Mouse (Mus musculus) forebrain, postnatal 0 days (tissue): ENCODE results near the gene Rbm38. TPM values are rescaled to one million over a fixed set of nuclear protein-coding genes. Genes with fewer than 3 reads are reported as not detected.

ENCODE experiments used
- ATAC-seq: fragments of 200-750 bp; cut with Nextera tagmentation; 2 replicates; pipeline ENCODE4 v1.8.0; 2017; ENCODE audit warnings: mild to moderate bottlenecking, moderate library complexity
- DNase-seq: peaks from one replicate; pipeline ENCODE4 v3.0.0-alpha.2; 2015
- H3K27ac ChIP-seq: fragments of 300-500 bp; sonication (generic); 2 replicates; pipeline ENCODE4 v1.5.1; 2014; ENCODE audit warnings: low read depth, mild to moderate bottlenecking, antibody characterized with exemption, low read length, moderate library complexity, mixed read lengths
- H3K27me3 ChIP-seq: fragments of 300-500 bp; sonication (generic); 2 replicates; pipeline ENCODE4 v1.6.1; 2014; ENCODE audit warnings: mild to moderate bottlenecking, low read length, mixed read lengths; ENCODE audit not compliant: insufficient read depth
- H3K36me3 ChIP-seq: fragments of 300-500 bp; sonication (generic); 2 replicates; pipeline ENCODE4 v1.6.1; 2014; ENCODE audit warnings: mild to moderate bottlenecking, moderate library complexity; ENCODE audit not compliant: insufficient read depth
- H3K4me1 ChIP-seq: fragments of 300-500 bp; sonication (generic); 2 replicates; pipeline ENCODE4 v1.6.1; 2014; ENCODE audit warnings: antibody characterized with exemption; ENCODE audit not compliant: insufficient read depth
- H3K4me2 ChIP-seq: fragments of 300-500 bp; sonication (generic); 2 replicates; pipeline ENCODE4 v1.6.1; 2014; ENCODE audit warnings: low read depth, mild to moderate bottlenecking, moderate library complexity
- H3K4me3 ChIP-seq: fragments of 300-500 bp; sonication (generic); 2 replicates; pipeline ENCODE4 v1.5.1; 2014; ENCODE audit warnings: low read depth, low read length, mixed read lengths
- H3K9ac ChIP-seq: fragments of 300-500 bp; sonication (generic); 2 replicates; pipeline ENCODE4 v1.6.1; 2014; ENCODE audit warnings: mild to moderate bottlenecking
- H3K9me3 ChIP-seq: fragments of 300-500 bp; sonication (generic); 2 replicates; pipeline ENCODE4 v1.6.1; 2016; ENCODE audit warnings: low read length
- CTCF ChIP-seq: sonication (generic); IDR thresholded peaks from 2 replicates; pipeline ENCODE4 v1.5.1; 2016; ENCODE audit warnings: antibody characterized with exemption, control low read depth, low read depth
- WGBS: fragments of 180-500 bp; shearing (Covaris S2); extraction: QIAGEN DNeasy Blood & Tissue Kit; methylation state at CpG from one replicate; pipeline ENCODE4 v1.1.7; 2014; 5-methylcytosine and 5-hydroxymethylcytosine counted together
- polyA plus RNA-seq: library from polyadenylated mRNA; unstranded; fragments of >200 nt; fragmentation: Nextera tagmentation; extraction: Ambion mirVana; gene quantifications from 2 replicates; pipeline ENCODE4 v1.2.1, GENCODE M21; 2015
- total RNA-seq: library from RNA; depleted of rRNA; stranded (reverse); fragments of >200 nt; gene quantifications from 2 replicates; pipeline ENCODE4 v1.2.3, GENCODE M21; 2014

The Rbm38 gene
- total and polyA plus RNA-seq, 2 experiments from 2014 or later = 6.6 to 11.0 TPM

DNA sequence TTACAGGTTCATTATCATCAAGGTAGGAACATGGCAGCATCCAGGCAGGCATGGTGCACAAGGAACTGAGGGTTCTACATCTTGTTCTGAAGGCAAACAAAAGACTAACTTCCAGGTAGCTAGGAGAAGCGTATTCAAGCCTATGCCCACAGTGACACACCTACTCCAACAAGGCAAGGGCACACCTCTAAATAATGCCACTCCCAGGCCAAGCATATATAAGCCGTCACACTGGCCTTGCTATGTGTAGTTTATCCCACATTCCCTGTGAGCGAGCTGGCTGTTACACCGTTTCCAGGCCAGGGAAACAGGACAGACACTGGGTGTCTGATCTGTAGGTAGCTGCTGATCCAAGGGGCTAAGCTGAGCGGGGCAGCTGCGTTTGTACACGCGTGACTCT lies 8.9 kb upstream of the Rbm38 start:
- Histone ChIP-seq H3K36me3 (peaks cover 99% of the 10 kb centered on the region), H3K9me3 (no peaks in the 10 kb centered on the region), H3K4me1 (no peaks in the 10 kb centered on the region), H3K27ac (no peak overlapping the region), H3K4me2 (no peak overlapping the region), H3K27me3 (no peaks in the 10 kb centered on the region), H3K4me3 (no peak overlapping the region), H3K9ac (no peak overlapping the region)
- TF ChIP-seq CTCF = no peak
- ATAC-seq (no peak), DNase-seq (no peak)
- 96% methylated on average over 8 of the region's 8 CpGs for WGBS

DNA sequence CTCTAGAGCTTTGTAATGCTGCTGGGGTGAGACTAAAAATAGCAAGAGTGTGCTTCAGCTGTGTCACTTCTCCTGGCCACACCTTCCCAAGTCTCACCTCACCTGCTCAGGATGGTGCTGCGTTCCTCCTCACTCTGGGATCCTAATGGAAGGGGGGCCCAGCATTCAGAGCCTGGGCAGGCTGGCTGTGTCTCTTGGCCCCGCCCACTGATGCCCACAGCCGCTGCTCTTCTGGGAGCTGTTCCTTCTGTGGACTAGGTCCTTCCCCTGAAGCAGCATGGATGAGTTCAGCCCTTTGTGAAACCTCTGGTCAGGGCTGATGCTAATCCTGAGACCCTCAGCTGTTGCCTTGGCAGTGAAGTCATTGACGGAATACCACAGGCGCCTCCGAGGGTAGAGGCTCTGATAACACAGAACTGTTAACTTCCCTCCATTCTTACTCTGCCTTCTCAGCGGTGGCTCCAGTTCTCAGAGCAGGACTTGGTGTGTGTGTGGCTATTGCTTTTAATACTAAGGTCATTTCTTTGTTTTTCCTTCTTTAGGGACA lies 5.5 kb upstream of the Rbm38 start:
- ATAC-seq = no peak
- TF ChIP-seq CTCF = no peak

DNA sequence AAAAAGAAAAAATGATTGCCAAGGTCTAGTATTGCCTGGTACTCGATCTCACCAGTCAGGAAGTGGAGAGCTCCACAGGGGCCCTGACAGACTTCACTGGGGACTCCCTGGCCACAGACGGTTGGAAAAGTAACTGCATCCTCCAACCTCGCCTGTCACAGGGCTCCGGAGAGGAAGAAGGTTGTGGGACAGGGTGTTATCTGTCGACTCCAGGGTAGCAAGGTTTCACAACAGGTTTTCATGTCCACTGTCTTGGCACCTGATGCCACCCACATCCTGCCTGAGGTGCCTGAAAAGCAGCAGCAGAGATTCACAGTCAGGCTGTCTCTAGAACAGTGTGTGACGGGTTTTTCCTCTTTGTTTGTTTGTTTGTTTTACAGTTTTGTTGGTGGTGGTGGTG lies 2.4 kb upstream of the Rbm38 start:
- peaks cover 8% of the 10 kb centered on the region for H3K4me1 ChIP-seq

More for the DNA sequence above, 5.5 kb upstream of the Rbm38 start:
- Histone ChIP-seq H3K27ac (no peak overlapping the region), H3K9ac (no peak overlapping the region), H3K27me3 (no peaks in the 10 kb centered on the region), H3K9me3 (no peaks in the 10 kb centered on the region), H3K4me1 (peaks cover 4% of the 10 kb centered on the region; the same call in 1 of the 2 replicates), H3K4me2 (no peak overlapping the region), H3K36me3 (peaks cover 68% of the 10 kb centered on the region), H3K4me3 (no peak overlapping the region)
- no peak for DNase-seq
- WGBS = 78% methylated on average over 7 of the region's 7 CpGs

GRCm38 (mm10) chr2:173018618-173019017 lies 1.7 kb upstream of the Rbm38 start:
- no peak overlapping the region for H3K4me2 ChIP-seq

More for the DNA sequence above, 2.4 kb upstream of the Rbm38 start:
- Histone ChIP-seq H3K36me3 (peaks cover 36% of the 10 kb centered on the region), H3K4me2 (no peak overlapping the region), H3K9ac (no peak overlapping the region), H3K9me3 (no peaks in the 10 kb centered on the region), H3K27me3 (no peaks in the 10 kb centered on the region), H3K27ac (no peak overlapping the region), H3K4me3 (no peak overlapping the region)
- no peak for TF ChIP-seq CTCF
- WGBS = 46% methylated on average over 6 of the region's 6 CpGs
- ATAC-seq (no peak), DNase-seq (no peak)

DNA sequence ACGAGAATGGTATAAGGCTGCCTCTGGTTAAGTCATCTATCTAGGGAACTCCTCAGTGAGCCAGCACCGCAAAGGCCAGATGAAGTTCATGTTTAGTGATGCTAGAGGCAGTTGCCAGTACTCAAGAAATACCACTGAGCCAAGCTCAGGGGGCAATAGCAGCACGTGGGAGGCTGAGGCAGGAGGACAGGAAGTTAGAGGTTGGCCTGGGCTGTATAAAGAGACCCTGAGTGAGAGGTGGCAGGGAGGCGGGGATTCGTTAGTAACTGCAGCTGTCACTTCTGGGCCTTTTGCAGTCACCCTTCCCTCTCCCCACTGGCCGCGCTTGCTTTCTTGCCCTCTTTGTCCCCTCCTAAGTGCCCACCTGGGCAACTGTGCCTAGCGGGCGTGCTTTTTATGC lies 976 bp upstream of the Rbm38 start:
- no peak for ATAC-seq
- Histone ChIP-seq H3K9me3 (no peaks in the 10 kb centered on the region), H3K36me3 (peaks cover 22% of the 10 kb centered on the region), H3K27me3 (no peaks in the 10 kb centered on the region), H3K4me3 (peak overlapping the region; percentile 43), H3K9ac (peak overlapping the region; percentile 33), H3K4me1 (peaks cover 8% of the 10 kb centered on the region), H3K27ac (no peak overlapping the region), H3K4me2 (peak overlapping the region; percentile 84)
- no peak for TF ChIP-seq CTCF
- WGBS = 15% methylated on average over 9 of the region's 9 CpGs
- DNase-seq = no peak

More at GRCm38 (mm10) chr2:173018618-173019017, 1.7 kb upstream of the Rbm38 start:
- Histone ChIP-seq H3K27me3 (no peaks in the 10 kb centered on the region), H3K36me3 (peaks cover 30% of the 10 kb centered on the region), H3K4me3 (no peak overlapping the region), H3K9ac (no peak overlapping the region), H3K9me3 (no peaks in the 10 kb centered on the region), H3K4me1 (peaks cover 8% of the 10 kb centered on the region), H3K27ac (no peak overlapping the region)
- WGBS = 28% methylated on average over 8 of the region's 8 CpGs
- ATAC-seq (no peak), DNase-seq (no peak)
- no peak for TF ChIP-seq CTCF

GRCm38 (mm10) chr2:173019790-173020189 lies 508 bp upstream of the Rbm38 start:
- TF ChIP-seq CTCF = no peak
- H3K9ac ChIP-seq = peak overlapping the region; percentile 33
- peak; percentile 75 for ATAC-seq
- peak overlapping the region; percentile 84 for H3K4me2 ChIP-seq
- peaks cover 8% of the 10 kb centered on the region for H3K4me1 ChIP-seq
- H3K27ac ChIP-seq = no peak overlapping the region
- peak overlapping the region; percentile 43 for H3K4me3 ChIP-seq
- WGBS = under 1% methylated on average over 29 of the region's 29 CpGs
- DNase-seq = peak; percentile 83
- no peaks in the 10 kb centered on the region for H3K27me3 ChIP-seq
- peaks cover 18% of the 10 kb centered on the region for H3K36me3 ChIP-seq
- no peaks in the 10 kb centered on the region for H3K9me3 ChIP-seq

- H3K36me3 ChIP-seq = no peaks in the 10 kb centered on the region
- no peak; the same call in 1 of the 2 replicates for TF ChIP-seq CTCF
- peak overlapping the region; percentile 40; the same call in 1 of the 2 replicates for H3K27ac ChIP-seq
- H3K27me3 ChIP-seq = no peaks in the 10 kb centered on the region
- peaks cover 8% of the 10 kb centered on the region for H3K4me1 ChIP-seq
- H3K9ac ChIP-seq = peak overlapping the region; percentile 68
- ATAC-seq = peak; percentile 89
- peak overlapping the region; percentile 64 for H3K4me2 ChIP-seq
- H3K4me3 ChIP-seq = peak overlapping the region; percentile 85
- under 1% methylated on average over 54 of the region's 54 CpGs for WGBS
- no peaks in the 10 kb centered on the region for H3K9me3 ChIP-seq
- peak; percentile 93 for DNase-seq
Measured at GRCm38 (mm10) chr2:173021633-173022055, 1.3 kb downstream of the Rbm38 start.
